Mouse (Mus musculus) lung, embryonic 15.5 days (tissue): ENCODE data around the gene Tbc1d5. TPM values are rescaled to one million over a fixed set of nuclear protein-coding genes. Genes with fewer than 3 reads are reported as not detected.

Experiments
- ATAC-seq: fragments of 200-750 bp; cut with Nextera tagmentation; 2 replicates; pipeline ENCODE4 v1.8.0; 2017; ENCODE audit warnings: moderate number of reproducible peaks, borderline replicate concordance; ENCODE audit not compliant: low FRiP score, low TSS enrichment; ENCODE audit errors: extremely low read depth
- H3K27ac ChIP-seq: fragments of 300-500 bp; sonication (generic); 2 replicates; pipeline ENCODE4 v1.5.1; 2015; ENCODE audit warnings: moderate library complexity, mild to moderate bottlenecking, inconsistent platforms
- H3K27me3 ChIP-seq: fragments of 300-500 bp; sonication (generic); 2 replicates; pipeline ENCODE4 v1.6.1; 2015; ENCODE audit warnings: inconsistent platforms
- H3K36me3 ChIP-seq: fragments of 300-500 bp; sonication (generic); 2 replicates; pipeline ENCODE4 v1.6.1; 2015; ENCODE audit warnings: inconsistent platforms
- H3K4me1 ChIP-seq: fragments of 300-500 bp; sonication (generic); 2 replicates; pipeline ENCODE4 v1.6.1; 2015; ENCODE audit warnings: inconsistent platforms
- H3K4me2 ChIP-seq: fragments of 300-500 bp; sonication (generic); 2 replicates; pipeline ENCODE4 v1.6.1; 2015; ENCODE audit warnings: inconsistent platforms, mild to moderate bottlenecking, moderate library complexity
- H3K4me3 ChIP-seq: fragments of 300-500 bp; sonication (generic); 2 replicates; pipeline ENCODE4 v1.5.1; 2015; ENCODE audit warnings: mild to moderate bottlenecking, inconsistent platforms
- H3K9ac ChIP-seq: fragments of 300-500 bp; sonication (generic); 2 replicates; pipeline ENCODE4 v1.6.1; 2015; ENCODE audit warnings: inconsistent platforms
- H3K9me3 ChIP-seq: fragments of 300-500 bp; sonication (generic); 2 replicates; pipeline ENCODE4 v1.6.1; 2016; ENCODE audit warnings: inconsistent platforms
- WGBS: fragments of 180-500 bp; shearing (Covaris S2); methylation state at CpG from one replicate; pipeline ENCODE4 v1.1.7; 2015; 5-methylcytosine and 5-hydroxymethylcytosine counted together
- polyA plus RNA-seq: library from polyadenylated mRNA; unstranded; fragments of >200 nt; fragmentation: Nextera tagmentation; extraction: Ambion mirVana; gene quantifications from 2 replicates; pipeline ENCODE4 v1.2.1, GENCODE M21; 2015

The Tbc1d5 gene
- polyA plus RNA-seq, 1 experiment from 2014 or later, result 11.6 TPM

DNA sequence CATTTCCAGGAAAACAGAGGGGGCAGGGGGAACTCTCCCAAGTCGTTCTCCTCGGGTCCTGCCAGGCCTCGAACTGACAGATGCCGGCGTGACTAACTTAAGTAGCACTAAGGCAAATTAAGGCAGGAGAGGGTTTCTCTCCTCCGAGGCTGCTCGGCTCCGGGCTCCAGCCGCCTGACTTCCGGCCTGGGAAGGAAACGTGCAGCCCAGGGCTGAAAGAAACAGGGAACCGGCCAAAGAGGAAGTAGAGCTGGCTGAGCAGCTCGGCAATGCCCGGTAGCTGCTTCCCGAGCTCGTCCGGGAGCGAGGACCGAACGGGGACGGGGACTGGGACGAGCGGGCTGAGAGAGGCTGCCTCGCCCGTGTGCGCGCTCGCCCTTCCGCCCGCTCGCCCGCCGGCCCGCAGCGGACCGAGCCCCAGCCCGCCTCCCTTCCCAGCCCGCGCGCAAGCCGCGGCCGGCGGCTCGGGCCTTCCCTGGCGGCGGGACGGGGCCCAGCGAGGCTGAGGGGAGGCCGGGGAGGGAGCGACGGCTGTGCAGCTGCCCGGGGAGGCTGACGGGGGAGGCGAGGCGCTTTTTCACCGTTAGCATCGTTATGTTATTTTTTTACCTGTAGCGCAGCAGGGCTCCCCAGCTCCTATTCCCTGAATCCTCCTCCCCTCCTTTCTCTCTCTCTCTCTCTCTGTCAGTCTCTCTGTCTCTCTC, 509 bp downstream of the Tbc1d5 start:
- Histone ChIP-seq H3K9ac (peak overlapping the region; percentile 96), H3K27me3 (no peaks in the 10 kb centered on the region), H3K4me1 (peaks cover 10% of the 10 kb centered on the region; the same call in 1 of the 2 replicates), H3K27ac (peak overlapping the region; percentile 99), H3K4me3 (peak overlapping the region; percentile 89), H3K9me3 (no peaks in the 10 kb centered on the region), H3K4me2 (peak overlapping the region; percentile 77), H3K36me3 (no peaks in the 10 kb centered on the region)
- WGBS, result under 1% methylated on average over 36 of the region's 59 CpGs
- peak; percentile 78 for ATAC-seq

DNA sequence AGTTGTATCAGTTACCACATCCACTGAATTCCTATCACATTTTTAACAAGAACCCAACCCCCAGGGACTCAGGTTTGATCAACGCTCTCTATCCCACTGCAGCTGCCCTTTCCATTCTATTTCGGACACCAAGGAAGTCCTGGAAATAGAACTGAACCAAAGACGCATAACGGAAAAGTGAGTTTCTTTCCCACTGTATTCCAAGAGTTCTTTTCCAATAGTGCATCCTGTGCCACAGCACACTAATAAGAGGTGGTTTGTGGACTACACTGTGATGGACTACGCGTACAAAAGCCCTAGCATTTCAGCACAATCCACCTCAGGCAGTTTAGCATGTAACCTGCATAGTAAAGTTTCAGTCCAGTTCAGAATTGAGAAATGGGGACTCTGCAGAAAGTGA, 1.2 kb downstream of the Tbc1d5 start:
- Histone ChIP-seq H3K27me3 (no peaks in the 10 kb centered on the region), H3K4me1 (peaks cover 10% of the 10 kb centered on the region; the same call in 1 of the 2 replicates), H3K4me3 (peak overlapping the region; percentile 89), H3K4me2 (peak overlapping the region; percentile 77), H3K36me3 (no peaks in the 10 kb centered on the region), H3K27ac (peak overlapping the region; percentile 99), H3K9ac (peak overlapping the region; percentile 96), H3K9me3 (no peaks in the 10 kb centered on the region)
- ATAC-seq, result no peak
- WGBS, result 38% methylated on average over 6 of the region's 6 CpGs

DNA sequence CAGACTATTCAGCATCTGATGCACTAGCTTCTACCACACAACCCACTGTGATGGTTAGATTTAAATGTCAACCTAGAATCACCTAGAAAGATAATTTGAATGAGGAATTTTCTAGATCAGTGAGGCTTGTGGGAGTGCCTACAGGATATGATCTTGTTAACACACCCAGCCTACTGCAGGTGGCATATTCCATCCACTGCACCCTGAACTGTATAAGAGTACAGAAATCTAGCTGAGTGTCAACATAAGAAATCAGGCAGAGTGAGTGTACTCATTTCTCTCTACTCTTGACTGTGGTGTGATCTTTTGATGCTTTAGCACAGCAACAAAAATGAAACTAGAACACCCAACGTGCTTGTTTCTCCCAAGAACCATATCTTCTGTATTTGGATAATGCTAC, 6.8 kb downstream of the Tbc1d5 start:
- no peaks in the 10 kb centered on the region for H3K36me3 ChIP-seq
- no peaks in the 10 kb centered on the region for H3K9me3 ChIP-seq
- no peak overlapping the region for H3K27ac ChIP-seq
- H3K4me3 ChIP-seq, result no peak overlapping the region
- no peak overlapping the region for H3K4me2 ChIP-seq
- no peaks in the 10 kb centered on the region for H3K27me3 ChIP-seq
- 0 out of 2 replicates have a peak, but pooled peaks cover 2% of the 10 kb centered on the region for H3K4me1 ChIP-seq
- ATAC-seq, result no peak
- 84% methylated on average over 1 of the region's 1 CpGs for WGBS
- H3K9ac ChIP-seq, result no peak overlapping the region

DNA sequence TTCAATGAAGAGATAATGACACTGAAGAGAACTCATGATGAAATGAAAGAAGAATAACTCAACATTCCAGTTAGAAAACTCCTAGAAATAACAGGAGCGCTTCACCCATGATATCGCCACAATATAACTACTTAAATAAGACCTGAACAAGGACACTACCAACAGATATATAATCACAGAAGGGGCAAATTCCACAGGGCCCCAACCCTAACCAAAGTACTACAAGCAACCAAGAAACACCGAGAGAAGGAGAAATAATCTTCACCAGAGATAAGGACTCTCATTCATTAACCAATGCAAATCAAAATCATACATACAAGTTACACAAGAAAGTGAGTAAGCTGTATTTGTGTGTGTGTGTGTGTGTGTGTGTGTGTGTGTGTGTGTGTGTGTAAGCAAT, 7.6 kb downstream of the Tbc1d5 start:
- WGBS, result 86% methylated on average over 3 of the region's 3 CpGs
- Histone ChIP-seq H3K4me1 (no peaks in the 10 kb centered on the region), H3K4me2 (no peak overlapping the region), H3K4me3 (no peak overlapping the region), H3K27ac (no peak overlapping the region), H3K9me3 (no peaks in the 10 kb centered on the region), H3K36me3 (no peaks in the 10 kb centered on the region), H3K9ac (no peak overlapping the region), H3K27me3 (no peaks in the 10 kb centered on the region)
- ATAC-seq, result no peak

DNA sequence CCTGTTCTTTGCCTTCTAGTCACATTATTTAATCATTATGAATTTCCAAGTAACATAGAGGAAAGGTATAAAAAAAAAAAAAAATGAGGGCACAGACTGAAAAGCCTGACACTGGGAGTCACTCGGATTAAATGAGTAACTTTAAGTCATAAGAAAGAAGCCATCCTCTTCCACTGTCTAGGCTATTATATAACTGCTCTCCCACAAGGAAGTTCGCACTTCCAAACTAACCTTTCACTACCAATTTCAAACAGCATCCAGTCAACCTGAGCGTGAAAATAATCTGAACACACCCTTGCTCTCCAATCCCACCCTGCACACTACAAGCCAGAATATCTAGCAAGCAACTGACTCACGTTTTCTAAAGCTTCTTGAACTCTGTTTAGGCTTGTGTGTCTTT, 9.2 kb downstream of the Tbc1d5 start:
- Histone ChIP-seq H3K27ac (no peak overlapping the region), H3K4me3 (no peak overlapping the region), H3K4me2 (no peak overlapping the region), H3K36me3 (no peaks in the 10 kb centered on the region), H3K4me1 (no peaks in the 10 kb centered on the region), H3K27me3 (no peaks in the 10 kb centered on the region), H3K9me3 (no peaks in the 10 kb centered on the region), H3K9ac (no peak overlapping the region)
- WGBS, result 79% methylated on average over 4 of the region's 4 CpGs
- no peak for ATAC-seq

DNA sequence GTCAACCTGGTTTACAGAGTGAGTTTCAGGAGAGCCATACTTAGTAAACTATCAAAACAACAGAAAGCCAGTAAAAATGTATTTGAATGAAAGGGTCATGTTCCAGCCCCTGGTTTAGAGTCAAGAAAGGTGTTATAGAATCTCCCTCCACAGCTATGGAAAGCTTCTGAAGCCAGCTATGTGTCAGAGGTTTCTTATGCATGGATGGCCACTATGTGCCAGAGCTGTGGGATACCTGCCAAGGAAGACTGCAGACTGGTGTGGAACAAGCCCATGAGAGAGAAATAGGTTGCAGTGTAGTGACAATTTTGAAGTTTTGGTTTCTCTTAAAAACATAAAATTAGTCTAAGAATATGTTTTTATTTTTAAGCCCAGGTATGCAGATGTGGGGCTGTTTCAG, 16.8 kb downstream of the Tbc1d5 start:
- Histone ChIP-seq H3K4me1 (no peaks in the 10 kb centered on the region), H3K27ac (no peak overlapping the region), H3K9ac (no peak overlapping the region), H3K27me3 (no peaks in the 10 kb centered on the region), H3K4me3 (no peak overlapping the region), H3K36me3 (no peaks in the 10 kb centered on the region), H3K4me2 (no peak overlapping the region), H3K9me3 (no peaks in the 10 kb centered on the region)
- no peak for ATAC-seq

DNA sequence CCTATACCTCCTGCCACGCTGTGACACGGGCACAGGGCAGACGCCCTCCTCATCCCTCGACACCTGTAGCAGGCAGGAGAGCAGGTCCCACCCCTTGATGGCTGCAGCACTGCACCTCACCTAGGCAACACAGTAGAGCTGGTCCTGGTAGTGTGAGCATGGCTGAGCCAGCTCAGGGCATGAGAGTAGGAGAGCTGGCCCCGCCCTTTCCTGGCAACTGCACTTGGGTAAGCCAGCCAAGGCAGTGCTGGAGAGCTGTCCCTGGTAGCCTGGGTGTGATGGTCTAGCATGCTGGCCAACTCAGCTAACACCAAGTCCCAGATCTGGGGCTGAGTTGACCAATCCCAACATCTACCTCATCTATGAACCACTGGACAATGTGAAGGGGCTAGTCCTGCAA, 19.9 kb downstream of the Tbc1d5 start:
- H3K9me3 ChIP-seq, result no peaks in the 10 kb centered on the region
- no peak overlapping the region for H3K9ac ChIP-seq
- H3K4me1 ChIP-seq, result no peaks in the 10 kb centered on the region
- no peaks in the 10 kb centered on the region for H3K36me3 ChIP-seq
- H3K4me2 ChIP-seq, result no peak overlapping the region
- WGBS, result 87% methylated on average over 5 of the region's 5 CpGs
- H3K27ac ChIP-seq, result no peak overlapping the region
- ATAC-seq, result peak; percentile 46; the same call in 1 of the 2 replicates
- H3K27me3 ChIP-seq, result no peaks in the 10 kb centered on the region
- H3K4me3 ChIP-seq, result no peak overlapping the region

DNA sequence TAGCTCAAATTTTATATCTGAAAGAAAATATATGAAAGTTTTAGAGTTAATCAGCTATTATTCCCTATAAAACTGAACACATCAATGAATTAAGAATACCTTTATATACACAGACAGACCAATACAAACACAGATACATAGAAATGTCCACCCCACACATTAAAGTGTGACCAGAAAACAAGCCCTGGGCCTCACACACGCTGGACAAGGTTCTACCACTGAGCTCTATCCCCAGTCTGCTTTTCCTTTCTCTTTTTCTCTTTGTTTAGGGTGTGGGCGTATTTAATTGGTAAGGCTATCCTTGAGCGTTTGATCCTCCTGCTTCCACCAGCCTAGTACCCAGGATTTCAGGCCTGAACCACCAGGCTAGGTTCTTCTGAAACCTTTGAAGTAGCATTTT, 28.2 kb downstream of the Tbc1d5 start:
- H3K9ac ChIP-seq, result no peak overlapping the region
- WGBS, result 68% methylated on average over 3 of the region's 3 CpGs
- H3K4me3 ChIP-seq, result no peak overlapping the region
- no peaks in the 10 kb centered on the region for H3K9me3 ChIP-seq
- H3K36me3 ChIP-seq, result no peaks in the 10 kb centered on the region
- H3K27ac ChIP-seq, result no peak overlapping the region
- H3K27me3 ChIP-seq, result no peaks in the 10 kb centered on the region
- H3K4me1 ChIP-seq, result no peaks in the 10 kb centered on the region
- no peak for ATAC-seq
- no peak overlapping the region for H3K4me2 ChIP-seq

DNA sequence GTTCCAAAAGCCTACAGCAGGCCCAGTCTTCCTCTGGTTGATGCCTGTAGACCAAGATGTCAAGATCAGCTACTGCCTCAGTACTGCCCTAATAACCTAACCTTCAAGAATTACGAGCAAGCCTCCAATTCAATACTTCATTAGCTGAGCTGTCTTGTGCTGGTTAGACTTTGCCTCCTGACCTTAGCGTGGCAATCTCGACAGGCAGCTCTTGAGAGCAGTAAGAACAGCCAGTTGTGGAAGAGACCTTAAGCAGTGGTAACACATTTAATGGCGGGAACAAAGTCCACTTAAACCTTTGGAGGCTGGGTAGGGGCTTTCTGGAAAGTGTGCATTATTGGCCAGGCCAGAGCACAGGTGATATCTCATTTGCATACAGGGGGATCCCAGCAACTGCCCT, 34.2 kb downstream of the Tbc1d5 start:
- Histone ChIP-seq H3K9ac (no peak overlapping the region), H3K4me1 (no peaks in the 10 kb centered on the region), H3K9me3 (no peaks in the 10 kb centered on the region), H3K27ac (no peak overlapping the region), H3K36me3 (no peaks in the 10 kb centered on the region), H3K27me3 (no peaks in the 10 kb centered on the region), H3K4me2 (no peak overlapping the region), H3K4me3 (no peak overlapping the region)
- ATAC-seq, result no peak
- 84% methylated on average over 4 of the region's 4 CpGs for WGBS

DNA sequence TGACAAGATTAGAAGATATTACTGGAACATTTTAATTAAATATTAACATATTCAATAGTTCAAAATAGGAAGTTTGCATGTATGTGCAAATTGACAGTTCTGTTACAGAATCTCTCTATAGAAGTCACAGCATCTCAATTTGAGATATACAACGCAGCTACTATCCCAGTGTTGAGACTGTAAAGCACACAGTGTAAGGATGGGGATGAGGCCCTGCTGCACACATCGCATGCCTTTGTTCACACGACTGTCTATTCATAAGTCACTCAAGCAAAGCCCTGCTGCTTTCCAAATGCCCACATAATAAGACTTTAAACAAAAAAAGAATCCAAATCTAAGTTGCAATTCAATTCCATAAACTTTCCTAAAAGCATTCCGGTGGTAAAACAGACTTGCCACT, 37.1 kb downstream of the Tbc1d5 start:
- no peak overlapping the region for H3K4me3 ChIP-seq

DNA sequence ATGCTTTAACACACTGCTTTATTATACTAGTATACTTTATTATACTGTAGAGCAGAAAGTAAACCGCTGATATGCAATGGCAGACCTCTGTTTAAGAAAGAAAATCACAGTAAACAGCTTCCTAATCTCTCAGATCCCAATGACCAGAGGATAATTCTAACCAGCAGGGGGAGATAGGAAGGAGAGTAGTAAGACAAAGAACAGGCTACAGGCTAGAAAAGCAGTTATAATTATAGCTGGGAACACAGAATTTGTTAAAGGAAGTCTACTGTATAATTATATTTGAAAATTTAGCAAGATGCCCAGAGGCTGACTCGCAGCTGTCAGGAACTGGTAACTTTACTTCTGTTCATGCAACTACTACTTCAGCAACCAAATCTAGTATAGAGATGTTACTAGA, 68.0 kb downstream of the Tbc1d5 start:
- ATAC-seq, result no peak
- Histone ChIP-seq H3K36me3 (no peaks in the 10 kb centered on the region), H3K4me1 (no peaks in the 10 kb centered on the region), H3K9ac (no peak overlapping the region), H3K4me3 (no peak overlapping the region), H3K27ac (no peak overlapping the region), H3K4me2 (no peak overlapping the region), H3K9me3 (no peaks in the 10 kb centered on the region), H3K27me3 (no peaks in the 10 kb centered on the region)
- 70% methylated on average over 2 of the region's 2 CpGs for WGBS

More for the DNA sequence above, 37.1 kb downstream of the Tbc1d5 start:
- 87% methylated on average over 4 of the region's 4 CpGs for WGBS
- ATAC-seq, result no peak
- no peaks in the 10 kb centered on the region for H3K4me1 ChIP-seq
- no peak overlapping the region for H3K9ac ChIP-seq
- H3K27ac ChIP-seq, result no peak overlapping the region
- no peaks in the 10 kb centered on the region for H3K36me3 ChIP-seq
- H3K4me2 ChIP-seq, result no peak overlapping the region
- H3K27me3 ChIP-seq, result no peaks in the 10 kb centered on the region
- H3K9me3 ChIP-seq, result no peaks in the 10 kb centered on the region

DNA sequence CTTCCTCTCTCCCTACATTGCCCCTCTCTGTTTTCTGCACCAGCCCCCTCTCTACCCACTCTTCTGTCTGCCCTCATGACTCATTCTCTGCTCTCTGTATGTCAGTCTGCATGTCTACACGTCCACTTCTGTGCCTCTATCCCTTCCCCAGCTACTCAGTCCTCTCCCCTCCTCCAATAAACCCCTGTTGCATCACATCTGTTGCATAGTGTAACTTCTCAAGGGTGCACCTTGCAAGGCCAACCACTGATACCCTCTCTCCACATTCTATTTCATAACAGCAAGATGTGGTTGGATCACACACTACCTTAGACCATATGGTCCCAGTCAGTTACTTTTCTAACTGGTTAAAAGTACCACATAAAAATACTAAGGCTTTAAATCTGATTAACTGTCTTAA, 74.9 kb downstream of the Tbc1d5 start:
- no peaks in the 10 kb centered on the region for H3K4me1 ChIP-seq
- ATAC-seq, result no peak
- H3K27me3 ChIP-seq, result no peaks in the 10 kb centered on the region
- no peaks in the 10 kb centered on the region for H3K36me3 ChIP-seq
- H3K4me2 ChIP-seq, result no peak overlapping the region
- no peaks in the 10 kb centered on the region for H3K9me3 ChIP-seq
- no peak overlapping the region for H3K4me3 ChIP-seq
- 68% methylated on average over 1 of the region's 1 CpGs for WGBS
- no peak overlapping the region for H3K27ac ChIP-seq
- H3K9ac ChIP-seq, result no peak overlapping the region

DNA sequence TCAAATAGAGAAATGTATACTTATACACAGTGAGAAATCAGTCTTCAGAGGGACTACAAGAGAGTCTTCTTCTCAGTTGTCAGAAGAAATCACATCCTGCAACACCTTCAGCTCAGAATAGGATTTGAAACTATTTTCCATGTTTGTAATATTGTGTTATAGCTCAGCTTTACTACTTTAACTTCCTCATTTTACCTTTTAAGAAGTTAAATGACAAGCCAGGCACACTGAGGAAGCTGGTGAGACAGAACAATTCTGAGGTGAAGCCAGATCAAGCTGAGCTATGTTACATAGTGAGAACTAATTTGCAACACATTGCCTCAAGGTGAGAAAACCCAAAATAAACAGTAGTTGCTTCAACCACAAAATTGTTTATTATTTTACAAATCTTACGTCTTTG, 135.3 kb downstream of the Tbc1d5 start:
- Histone ChIP-seq H3K4me1 (no peaks in the 10 kb centered on the region), H3K27ac (no peak overlapping the region), H3K9me3 (no peaks in the 10 kb centered on the region), H3K36me3 (no peaks in the 10 kb centered on the region), H3K4me2 (no peak overlapping the region), H3K4me3 (no peak overlapping the region), H3K27me3 (no peaks in the 10 kb centered on the region), H3K9ac (no peak overlapping the region)
- no peak for ATAC-seq
- WGBS, result 46% methylated on average over 1 of the region's 1 CpGs
